Mouse (Mus musculus): ENCODE results near the gene Pak1.
A peak's percentile ranks its signal among the peaks of the same experiment; 100 is the strongest.

Gene Pak1

DNA sequence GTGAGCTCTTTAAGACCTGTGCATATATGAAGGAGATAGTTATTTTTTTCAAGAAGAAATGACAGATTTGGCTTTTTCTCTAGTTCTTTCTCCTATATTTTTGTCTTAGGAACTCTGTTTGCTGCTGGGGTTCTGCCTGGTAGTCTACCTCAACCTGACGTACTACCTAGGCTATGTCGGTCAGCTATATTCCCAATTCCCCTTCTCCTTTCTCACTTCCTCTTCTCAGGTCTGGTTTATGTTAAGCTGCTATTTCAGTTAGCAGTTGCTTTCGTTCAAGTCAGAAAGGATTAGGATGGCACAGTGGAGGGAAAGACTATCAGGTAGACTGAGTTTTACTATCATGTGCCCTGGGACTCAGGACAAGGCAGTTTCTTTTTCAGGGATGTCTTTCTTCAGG lies 75.2 kb downstream of the Pak1 start:
- DNase-seq, result no peak

DNA sequence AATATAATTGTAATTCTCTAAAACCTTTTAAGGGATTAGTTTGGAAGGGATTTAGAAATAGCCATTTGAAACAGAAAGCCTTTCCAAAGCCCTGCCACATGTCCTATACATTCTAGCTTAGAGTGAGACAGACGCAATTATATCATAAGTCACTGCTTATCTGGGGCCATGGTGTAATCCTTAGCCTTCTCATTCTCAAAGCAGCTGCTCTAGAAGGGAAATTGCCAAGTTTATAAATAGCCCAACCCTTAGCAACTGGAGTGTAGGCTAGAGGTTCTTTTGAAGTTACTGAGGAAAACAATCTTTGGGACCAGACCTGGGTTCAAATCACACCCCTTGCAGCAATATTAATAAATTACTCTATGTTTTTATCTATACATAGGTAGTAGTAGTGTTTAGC lies 76.2 kb downstream of the Pak1 start:
- no peak for DNase-seq

DNA sequence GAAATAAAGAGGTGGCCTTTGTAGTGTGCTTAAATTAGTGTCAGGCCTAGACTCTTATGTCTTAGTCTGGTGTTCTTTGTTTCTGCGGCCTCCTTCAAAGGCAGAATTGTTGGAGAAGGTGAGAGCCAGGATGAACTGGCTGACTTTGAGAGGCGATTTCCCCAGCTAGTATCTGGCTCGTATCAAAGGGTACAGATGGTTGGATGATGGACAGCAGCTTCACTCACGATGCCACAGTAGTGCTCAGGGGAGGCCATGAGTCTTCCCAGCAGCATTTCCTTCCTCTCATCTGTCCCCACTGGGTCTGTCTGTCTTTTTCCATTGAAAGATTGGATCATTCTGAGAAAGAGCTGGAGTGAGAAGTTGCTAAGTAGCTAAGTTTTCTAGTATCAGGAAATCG lies 79.5 kb downstream of the Pak1 start:
- DNase-seq, result peak; percentile 65 to 74

DNA sequence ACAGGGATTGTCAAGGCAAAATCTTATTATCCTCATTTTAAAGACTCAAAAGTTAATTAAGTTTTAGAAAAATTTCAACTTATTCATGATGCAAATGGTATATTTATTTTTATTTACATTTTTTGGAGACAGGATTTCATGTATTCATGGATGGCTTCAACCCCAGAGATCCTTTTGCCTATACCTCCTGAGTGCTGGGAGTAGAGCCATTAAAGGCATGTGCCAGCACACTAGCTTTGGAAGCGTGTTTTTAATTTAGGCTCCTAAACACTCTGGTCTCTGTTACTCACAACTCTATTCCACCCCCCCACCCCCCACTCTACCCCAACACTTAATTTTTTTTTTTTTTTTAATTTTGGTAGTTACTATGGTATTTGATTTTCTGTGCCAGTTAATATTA lies 80.4 kb downstream of the Pak1 start:
- peak in 1 of 2 experiments; percentile 29 for DNase-seq

DNA sequence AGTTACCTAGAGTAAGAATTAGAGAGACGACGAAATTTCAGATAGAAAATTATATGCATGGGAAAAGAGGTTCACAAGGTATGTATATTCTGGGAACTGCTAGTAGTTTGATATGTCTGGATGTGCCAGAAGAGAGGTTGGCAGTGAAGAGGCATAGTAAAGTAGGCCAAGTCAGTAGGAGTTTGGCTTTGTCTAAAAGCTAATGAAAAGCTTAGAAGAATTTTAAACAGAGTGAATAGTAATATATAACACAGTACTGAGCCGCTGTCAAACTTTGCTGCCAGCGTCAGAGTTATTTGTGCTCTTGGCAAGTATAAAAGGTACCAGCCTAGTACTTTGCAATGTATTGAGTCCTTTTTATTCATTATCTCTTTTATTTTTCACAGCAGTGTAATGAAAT lies 84.1 kb downstream of the Pak1 start:
- peak in 1 of 2 experiments; percentile 33 for DNase-seq

DNA sequence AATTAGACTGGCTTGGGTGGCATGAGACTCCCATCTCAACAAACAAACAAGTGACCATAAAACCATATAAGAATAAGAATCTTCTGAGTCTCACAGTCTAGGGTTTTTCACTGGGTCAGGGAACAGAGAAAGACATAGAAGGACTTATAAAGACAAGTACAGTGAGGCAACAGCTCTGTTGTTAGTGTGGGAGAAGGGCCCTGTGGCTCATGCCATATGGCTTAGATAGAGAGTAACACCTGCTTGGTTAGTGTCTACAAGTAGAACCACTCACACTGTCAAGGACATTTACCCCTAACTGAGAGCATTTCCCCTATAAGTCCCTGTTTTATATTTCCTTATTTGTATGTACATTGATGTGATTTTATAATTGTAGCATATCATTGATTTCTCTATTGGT lies 85.0 kb downstream of the Pak1 start:
- DNase-seq, result peak; percentile 39 to 63

DNA sequence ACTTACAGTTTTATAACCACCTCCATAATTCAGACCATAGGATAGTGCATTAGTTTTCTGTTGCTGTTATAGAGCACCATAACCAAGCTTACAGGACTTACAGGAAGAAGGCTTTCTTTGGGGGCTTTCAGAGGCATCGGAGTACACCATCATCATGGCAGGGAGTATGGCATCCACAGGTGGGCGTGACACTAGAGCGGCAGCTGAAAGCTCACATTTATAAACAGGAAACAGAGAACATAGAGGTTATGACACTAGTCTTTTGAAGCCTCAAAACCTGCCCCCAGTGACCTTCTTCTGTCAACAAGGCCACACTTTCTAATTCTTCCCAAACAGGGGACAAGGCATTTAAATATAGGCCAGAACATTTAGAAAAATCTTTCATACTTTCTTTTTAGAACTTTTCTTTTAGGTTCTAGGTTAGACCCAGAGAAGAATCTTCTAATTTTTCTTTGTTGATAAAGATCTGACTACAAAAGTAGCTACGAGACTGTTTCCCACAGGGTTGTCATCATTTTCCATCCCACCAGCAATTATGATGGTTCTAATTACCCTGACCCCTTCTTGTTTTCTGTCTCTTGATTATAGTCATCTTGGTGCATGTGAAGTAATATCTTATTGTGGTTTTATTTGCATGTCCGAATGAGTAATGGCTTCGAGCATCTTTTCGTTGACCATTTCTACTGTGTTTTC lies 89.7 kb downstream of the Pak1 start:
- no peak for DNase-seq

DNA sequence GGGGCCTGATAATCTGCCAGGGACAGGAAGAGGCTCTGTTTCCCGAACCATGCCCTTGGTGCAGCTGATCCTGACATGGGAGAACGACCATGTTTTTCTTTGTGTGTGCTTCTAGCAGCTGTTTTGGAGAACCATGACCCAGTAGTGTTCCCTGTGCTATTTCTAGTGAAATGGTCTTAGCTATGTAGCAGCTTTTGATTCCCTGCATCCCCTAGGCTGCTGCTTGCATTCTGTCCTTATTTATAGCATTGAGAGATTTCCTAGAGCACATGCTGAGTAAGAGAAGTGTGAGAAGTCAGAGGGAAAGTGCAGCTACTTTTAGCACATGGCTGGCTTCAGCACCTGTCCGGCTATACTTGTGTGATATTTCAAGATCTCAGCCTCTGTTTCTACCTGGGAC lies 123.3 kb downstream of the Pak1 start:
- DNase-seq, result no peak

DNA sequence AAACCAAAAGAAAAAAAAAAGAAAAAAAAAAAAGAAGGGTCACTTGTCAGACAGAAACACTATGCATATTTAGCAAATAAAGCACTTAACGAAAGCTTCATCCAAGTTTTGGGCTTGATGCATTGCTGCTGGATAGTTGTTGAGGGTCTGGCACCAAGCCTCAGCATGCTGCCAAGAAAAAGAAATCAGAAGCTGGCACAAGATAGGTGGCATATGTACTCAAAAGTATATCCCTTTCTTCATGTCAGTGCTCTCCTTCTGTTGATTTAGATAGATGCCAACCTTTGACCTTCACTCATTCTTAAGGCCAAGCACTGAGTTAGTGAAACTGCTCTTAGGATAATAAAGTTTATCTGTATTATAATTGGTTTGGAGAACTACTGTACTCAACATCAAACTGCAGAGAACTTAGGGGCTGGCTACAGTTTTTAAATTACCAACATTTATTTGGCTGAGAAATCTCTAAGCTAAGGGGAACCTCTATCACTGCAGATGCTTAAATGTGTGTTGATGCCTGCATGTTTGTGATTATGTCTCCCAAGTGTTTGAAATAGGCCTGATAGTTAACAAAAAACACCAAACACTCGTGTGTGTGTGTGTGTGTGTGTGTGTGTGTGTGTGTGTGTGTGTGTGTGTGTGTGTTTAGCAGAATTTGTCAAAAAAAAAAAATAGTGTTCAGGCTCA lies 126.6 kb downstream of the Pak1 start:
- peak; percentile 43 to 65 for DNase-seq

DNA sequence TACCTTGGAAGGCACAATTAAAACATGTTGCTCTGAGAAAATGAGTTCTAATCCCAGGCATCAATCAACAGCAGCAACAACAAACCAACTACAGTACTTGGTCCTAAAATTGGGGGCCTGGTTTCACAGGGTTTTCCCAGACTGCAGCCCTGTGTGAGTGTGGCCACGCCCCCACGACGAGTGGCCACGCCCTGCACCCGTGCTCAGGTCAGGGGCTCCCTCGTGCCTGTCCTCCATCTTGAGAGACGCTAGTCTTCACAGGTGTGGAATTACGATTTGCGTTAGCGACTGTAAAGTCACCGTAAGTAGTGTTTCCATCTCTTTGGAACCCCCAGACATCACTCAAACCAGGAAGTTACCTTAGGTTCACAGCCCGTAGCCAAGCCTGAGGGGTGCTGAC lies 131.4 kb downstream of the Pak1 start, which contains the start of gene Gdpd4:
Gdpd4 (plus strand) TSS at position 214 of the 400 bp plus-strand sequence.
- DNase-seq, result no peak

DNA sequence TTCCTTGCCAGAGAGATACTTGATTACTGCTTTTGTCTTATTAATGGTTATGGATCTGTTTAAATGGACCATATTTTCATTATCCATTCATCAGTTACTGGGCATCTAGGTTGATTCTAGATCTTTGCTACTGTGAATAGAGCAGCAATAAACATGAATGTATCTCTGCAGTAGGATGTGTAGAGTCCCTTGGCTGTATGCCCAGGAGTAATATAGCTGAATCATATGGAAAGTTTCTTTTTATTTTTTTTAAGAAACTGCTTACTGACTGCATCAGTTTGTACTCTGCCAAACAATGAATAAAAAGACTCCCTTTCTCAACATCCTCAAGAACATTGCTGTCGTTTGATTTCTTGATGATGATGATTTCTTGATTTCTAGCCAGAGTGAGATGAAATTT lies 137.5 kb downstream of the Pak1 start:
- DNase-seq, result no peak

DNA sequence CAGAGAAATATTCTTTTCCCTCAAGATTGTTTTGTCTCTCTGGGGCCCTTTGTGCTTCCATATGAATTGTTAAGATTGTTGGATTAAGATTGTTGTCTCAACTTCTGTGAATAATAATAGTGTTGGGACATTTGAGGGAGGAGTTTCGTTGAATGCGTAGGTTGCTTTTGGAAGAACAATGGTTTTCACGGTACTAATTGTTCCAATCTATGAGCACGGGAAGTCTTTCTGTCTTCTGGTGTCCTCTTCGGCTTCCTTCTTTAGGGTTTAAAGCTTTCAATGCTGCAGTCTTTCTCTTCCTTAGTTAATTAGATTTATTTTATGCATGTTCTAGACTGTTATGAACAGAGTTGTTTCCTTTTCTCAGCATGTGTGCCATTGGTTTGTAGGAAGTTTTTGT lies 138.6 kb downstream of the Pak1 start:
- DNase-seq, result no peak

DNA sequence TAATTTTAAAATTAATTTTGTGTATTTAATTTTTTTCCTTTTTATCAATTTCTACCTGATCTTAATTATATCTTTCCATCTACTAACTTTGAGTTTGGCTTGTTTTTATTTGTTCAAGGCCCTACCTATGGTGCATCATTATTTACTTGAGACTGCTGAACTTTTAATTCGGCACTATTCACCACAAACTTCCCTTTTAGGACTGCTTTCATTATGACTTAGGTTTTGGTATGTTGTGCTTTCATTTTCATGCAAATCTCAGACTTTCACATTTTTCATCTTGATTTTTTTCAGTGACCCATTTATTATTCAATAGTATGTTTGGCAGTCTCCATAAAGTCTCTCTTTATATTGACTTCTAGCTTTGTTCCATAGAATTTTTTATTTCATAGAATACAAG lies 156.1 kb downstream of the Pak1 start:
- DNase-seq, result no peak
